Mouse (Mus musculus): ENCODE results near the gene Hadh.

- TF ChIP-seq CTCF (conservative IDR thresholded peaks at IDR 0.05; ENCODE audit: low read length) = peak; percentile 62
- no peak for TF ChIP-seq NANOG (IDR thresholded peaks at IDR 0.05; ENCODE audit: borderline replicate concordance, low read length)
- TF ChIP-seq POU5F1 (IDR thresholded peaks at IDR 0.05; ENCODE audit: borderline replicate concordance, low read length) = no peak
These were observed 33.9 kb downstream of the Hadh start for GRCm38 (mm10) chr3:131237785-131238633.

Measured in E14TG2a.4 (cell line).